Mouse (Mus musculus) forebrain, embryonic 16.5 days (tissue): Measurements from ENCODE around the gene Mocs1. TPM values are rescaled to one million over a fixed set of nuclear protein-coding genes. Genes with fewer than 3 reads are reported as not detected.

Experiments used
- ATAC-seq: fragments of 200-750 bp; cut with Nextera tagmentation; 2 replicates; pipeline ENCODE4 v1.8.0; 2017; ENCODE audit warnings: mild to moderate bottlenecking, moderate library complexity
- H3K27ac ChIP-seq: fragments of 300-500 bp; sonication (generic); 2 replicates; pipeline ENCODE4 v1.5.1; 2014; ENCODE audit warnings: low read length, control low read depth
- H3K27me3 ChIP-seq: fragments of 300-500 bp; sonication (generic); replicated peaks from 2 replicates; pipeline ENCODE4 v1.6.1; 2014; ENCODE audit warnings: low read length; ENCODE audit not compliant: control insufficient read depth, insufficient read depth
- H3K36me3 ChIP-seq: fragments of 300-500 bp; sonication (generic); 2 replicates; pipeline ENCODE4 v1.6.1; 2014; ENCODE audit not compliant: control insufficient read depth, insufficient read depth
- H3K4me1 ChIP-seq: fragments of 300-500 bp; sonication (generic); replicated peaks from 2 replicates; pipeline ENCODE4 v1.6.1; 2014; ENCODE audit warnings: low read length; ENCODE audit not compliant: control insufficient read depth, insufficient read depth
- H3K4me2 ChIP-seq: fragments of 300-500 bp; sonication (generic); 2 replicates; pipeline ENCODE4 v1.6.1; 2014; ENCODE audit warnings: mild to moderate bottlenecking, low read length, control low read depth
- H3K4me3 ChIP-seq: fragments of 300-500 bp; sonication (generic); replicated peaks from 2 replicates; pipeline ENCODE4 v1.5.1; 2014; ENCODE audit warnings: mild to moderate bottlenecking, low read length, control low read depth
- H3K9ac ChIP-seq: fragments of 300-500 bp; sonication (generic); replicated peaks from 2 replicates; pipeline ENCODE4 v1.6.1; 2014; ENCODE audit warnings: low read depth, low read length, control low read depth
- H3K9me3 ChIP-seq: fragments of 300-500 bp; sonication (generic); 2 replicates; pipeline ENCODE4 v1.6.1; 2016; ENCODE audit warnings: low read length; ENCODE audit not compliant: control insufficient read depth
- WGBS: fragments of 180-500 bp; shearing (Covaris S2); extraction: QIAGEN DNeasy Blood & Tissue Kit; methylation state at CpG from one replicate; pipeline ENCODE4 v1.1.7; 2014; 5-methylcytosine and 5-hydroxymethylcytosine counted together
- polyA plus RNA-seq: library from polyadenylated mRNA; unstranded; fragments of >200 nt; fragmentation: Nextera tagmentation; extraction: Ambion mirVana; gene quantifications from 2 replicates; pipeline ENCODE4 v1.2.1, GENCODE M21; 2015

The Mocs1 gene
- 2.8 and 5.1 TPM in 2 replicates for polyA plus RNA-seq

DNA sequence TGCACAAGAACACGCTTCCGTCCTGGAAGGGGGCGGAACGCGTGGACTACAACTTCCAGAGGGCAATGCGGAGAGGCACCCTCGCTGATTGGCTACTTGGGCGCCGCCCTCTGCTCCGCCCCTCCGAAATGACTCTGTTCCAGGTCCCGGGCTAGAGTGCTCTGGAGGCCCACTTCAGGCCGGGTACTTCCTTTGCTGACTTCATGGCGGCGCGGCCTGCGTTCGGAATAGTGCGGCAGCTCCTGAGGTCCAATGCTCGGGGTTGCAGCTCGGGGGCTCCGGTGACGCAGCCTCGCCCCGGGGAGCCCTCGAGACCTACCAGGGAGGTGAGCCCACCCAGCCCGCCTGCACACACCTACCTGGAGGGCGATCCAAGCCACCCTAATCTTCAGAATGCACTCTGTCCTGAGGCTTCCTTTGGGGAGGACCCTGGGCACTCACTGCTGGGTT is at the start of gene Mocs1:
Gene Mocs1 (plus strand): TSS at position 124 of the 450 bp plus-strand sequence.
- H3K36me3 ChIP-seq: no peaks in the 10 kb centered on the region
- 1% methylated on average over 28 of the region's 28 CpGs for WGBS

DNA sequence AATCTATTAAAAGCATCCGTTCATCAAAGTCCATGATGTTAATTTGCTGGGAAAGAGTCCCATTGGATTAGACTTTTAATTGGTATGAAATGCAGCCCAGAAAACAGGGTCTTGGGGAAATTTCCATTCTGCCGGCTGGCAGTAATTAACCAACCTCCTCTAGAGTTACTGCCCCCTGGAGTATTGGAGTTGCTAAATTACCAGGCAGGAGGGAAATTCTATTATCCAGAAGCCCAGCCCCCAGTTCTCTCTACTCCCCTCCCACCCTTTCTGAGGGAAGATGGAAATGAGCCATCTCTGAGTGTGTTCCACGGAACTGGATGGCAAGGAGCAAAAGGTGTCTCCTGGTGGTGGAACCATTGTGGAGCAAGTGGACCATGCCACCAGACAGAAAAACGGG is 48.5 kb upstream of the Mocs1 start:
- no peak for ATAC-seq

More for the DNA sequence above, at the start of gene Mocs1:
- ATAC-seq: peak; percentile 99
- H3K27me3 ChIP-seq: no peaks in the 10 kb centered on the region
- peak within 1 kb of the TSS; percentile 74 for H3K4me3 ChIP-seq
- H3K27ac ChIP-seq: no peak within 1 kb of the TSS
- H3K4me1 ChIP-seq: peaks cover 17% of the 10 kb centered on the region
- no peaks in the 10 kb centered on the region for H3K9me3 ChIP-seq
- peak within 1 kb of the TSS; percentile 71 for H3K4me2 ChIP-seq
- peak within 1 kb of the TSS; percentile 89 for H3K9ac ChIP-seq

GRCm38 (mm10) chr17:49384217-49384943 is 43.8 kb upstream of the Mocs1 start:
- WGBS: 56% methylated on average over 6 of the region's 6 CpGs
- no peaks in the 10 kb centered on the region for H3K9me3 ChIP-seq
- H3K4me1 ChIP-seq: peaks cover 4% of the 10 kb centered on the region; the same call in 1 of the 2 replicates
- H3K27me3 ChIP-seq: no peaks in the 10 kb centered on the region
- H3K4me2 ChIP-seq: no peak overlapping the region
- H3K36me3 ChIP-seq: no peaks in the 10 kb centered on the region
- H3K9ac ChIP-seq: no peak overlapping the region
- no peak overlapping the region for H3K4me3 ChIP-seq
- ATAC-seq: no peak
- H3K27ac ChIP-seq: no peak overlapping the region

More for the DNA sequence above, 48.5 kb upstream of the Mocs1 start:
- no peak overlapping the region for H3K9ac ChIP-seq
- no peaks in the 10 kb centered on the region for H3K36me3 ChIP-seq
- WGBS: 65% methylated on average over 4 of the region's 4 CpGs
- H3K4me3 ChIP-seq: no peak overlapping the region
- no peak overlapping the region for H3K4me2 ChIP-seq
- peaks cover 4% of the 10 kb centered on the region; the same call in 1 of the 2 replicates for H3K4me1 ChIP-seq
- no peaks in the 10 kb centered on the region for H3K27me3 ChIP-seq
- no peak overlapping the region for H3K27ac ChIP-seq
- H3K9me3 ChIP-seq: no peaks in the 10 kb centered on the region

DNA sequence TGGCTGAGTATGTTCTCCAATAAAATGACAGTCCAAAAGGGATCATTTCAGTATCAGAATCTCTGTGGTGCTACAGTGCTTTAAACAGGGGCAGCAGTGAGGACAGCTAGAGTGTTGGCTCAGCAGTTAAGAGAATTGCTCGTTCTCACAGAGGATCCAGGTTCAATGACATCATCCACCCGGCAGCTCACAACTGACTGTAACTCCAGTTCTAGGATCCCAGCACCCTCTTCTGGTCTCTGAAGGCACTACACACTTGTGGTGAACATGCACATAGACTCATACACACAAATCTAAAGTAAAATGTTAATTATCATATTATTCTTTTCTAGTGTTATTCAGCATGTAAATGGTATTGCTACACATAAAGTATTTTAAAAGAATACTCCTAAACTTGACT is 40.4 kb upstream of the Mocs1 start:
- Histone ChIP-seq H3K4me3 (no peak overlapping the region), H3K27ac (no peak overlapping the region), H3K27me3 (no peaks in the 10 kb centered on the region), H3K36me3 (no peaks in the 10 kb centered on the region), H3K4me1 (peaks cover 4% of the 10 kb centered on the region; the same call in 1 of the 2 replicates), H3K9me3 (no peaks in the 10 kb centered on the region), H3K9ac (no peak overlapping the region), H3K4me2 (no peak overlapping the region)
- WGBS: 86% methylated on average over 2 of the region's 2 CpGs
- no peak for ATAC-seq

GRCm38 (mm10) chr17:49392751-49393150 is 35.4 kb upstream of the Mocs1 start:
- 3% methylated on average over 1 of the region's 1 CpGs for WGBS
- no peaks in the 10 kb centered on the region for H3K4me1 ChIP-seq
- H3K9ac ChIP-seq: no peak overlapping the region
- no peaks in the 10 kb centered on the region; the same call in 1 of the 2 replicates for H3K9me3 ChIP-seq
- no peak overlapping the region for H3K4me3 ChIP-seq
- H3K4me2 ChIP-seq: no peak overlapping the region
- no peak for ATAC-seq
- H3K36me3 ChIP-seq: no peaks in the 10 kb centered on the region
- no peaks in the 10 kb centered on the region for H3K27me3 ChIP-seq
- H3K27ac ChIP-seq: no peak overlapping the region

DNA sequence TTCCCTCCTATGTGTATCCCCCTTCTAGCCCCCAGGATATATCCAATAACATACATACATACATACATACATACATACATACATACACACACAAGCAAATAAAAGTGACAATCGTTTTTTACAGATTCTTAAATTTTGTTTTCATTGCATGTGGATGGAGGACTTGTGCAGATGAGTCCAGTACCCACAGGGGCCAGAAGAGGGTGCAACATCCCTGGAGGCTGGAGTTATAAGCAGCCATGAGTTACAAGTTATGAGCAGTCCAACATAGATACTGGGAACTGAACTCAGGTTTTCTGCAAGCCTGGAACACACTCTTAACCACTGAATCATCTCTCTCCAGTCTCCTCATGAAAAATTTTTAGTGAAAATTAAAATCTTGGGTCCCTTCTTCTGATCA is 33.3 kb upstream of the Mocs1 start:
- Histone ChIP-seq H3K27me3 (no peaks in the 10 kb centered on the region), H3K4me2 (no peak overlapping the region), H3K9me3 (no peaks in the 10 kb centered on the region; the same call in 1 of the 2 replicates), H3K27ac (no peak overlapping the region), H3K36me3 (no peaks in the 10 kb centered on the region), H3K9ac (no peak overlapping the region), H3K4me3 (no peak overlapping the region), H3K4me1 (no peaks in the 10 kb centered on the region)
- no peak for ATAC-seq
- 71% methylated on average over 1 of the region's 1 CpGs for WGBS

DNA sequence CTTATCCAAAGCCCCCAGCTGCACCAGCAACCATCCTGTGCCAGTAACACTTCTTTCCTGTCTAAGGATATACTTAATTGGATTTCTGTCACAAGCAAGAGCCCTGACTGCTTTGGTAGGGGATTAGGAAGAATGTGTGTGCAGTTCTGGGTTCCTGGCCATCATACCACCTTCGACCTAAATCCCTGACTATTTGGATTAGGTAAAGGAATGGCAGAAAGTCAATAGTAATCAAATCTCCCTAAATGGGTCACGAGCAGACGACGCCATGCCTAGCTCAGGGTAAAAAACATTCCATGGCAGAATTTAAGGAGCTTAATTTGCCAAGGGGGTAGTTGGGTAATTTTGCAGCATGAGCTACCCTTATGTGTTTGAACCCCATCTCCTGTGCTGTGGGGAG is 28.6 kb upstream of the Mocs1 start:
- Histone ChIP-seq H3K9me3 (no peaks in the 10 kb centered on the region), H3K4me3 (no peak overlapping the region), H3K4me1 (no peaks in the 10 kb centered on the region), H3K27me3 (no peaks in the 10 kb centered on the region), H3K9ac (no peak overlapping the region), H3K4me2 (no peak overlapping the region), H3K36me3 (no peaks in the 10 kb centered on the region), H3K27ac (no peak overlapping the region)
- WGBS: 61% methylated on average over 4 of the region's 4 CpGs
- ATAC-seq: no peak

- no peak overlapping the region for H3K9ac ChIP-seq
- H3K4me1 ChIP-seq: no peaks in the 10 kb centered on the region
- no peaks in the 10 kb centered on the region for H3K9me3 ChIP-seq
- H3K4me3 ChIP-seq: no peak overlapping the region
- no peaks in the 10 kb centered on the region for H3K36me3 ChIP-seq
- H3K4me2 ChIP-seq: no peak overlapping the region
- H3K27ac ChIP-seq: no peak overlapping the region
- WGBS: 0% methylated on average over 2 of the region's 2 CpGs
- ATAC-seq: peak; percentile 81
- no peaks in the 10 kb centered on the region for H3K27me3 ChIP-seq
These were observed 28.0 kb upstream of the Mocs1 start for GRCm38 (mm10) chr17:49400130-49400529.

GRCm38 (mm10) chr17:49403151-49403550 is 25.0 kb upstream of the Mocs1 start:
- Histone ChIP-seq H3K4me2 (no peak overlapping the region), H3K9ac (no peak overlapping the region), H3K9me3 (no peaks in the 10 kb centered on the region), H3K27me3 (no peaks in the 10 kb centered on the region), H3K36me3 (no peaks in the 10 kb centered on the region), H3K4me3 (no peak overlapping the region), H3K4me1 (no peaks in the 10 kb centered on the region), H3K27ac (no peak overlapping the region)
- no peak for ATAC-seq
- 82% methylated on average over 6 of the region's 6 CpGs for WGBS
